Mouse (Mus musculus) kidney, postnatal 0 days (tissue): ENCODE results near the gene Wnt6. TPM values are rescaled to one million over a fixed set of nuclear protein-coding genes. Genes with fewer than 3 reads are reported as not detected.

Experiments
- ATAC-seq: fragments of 200-750 bp; cut with Nextera tagmentation; replicated peaks from 2 replicates; pipeline ENCODE4 v1.8.0; 2017; ENCODE audit warnings: low read depth, moderate number of reproducible peaks, moderate TSS enrichment, moderate library complexity; ENCODE audit not compliant: low FRiP score
- DNase-seq: peaks from one replicate; pipeline ENCODE4 v3.0.0-alpha.2; 2016; ENCODE audit warnings: low spot score
- H3K27ac ChIP-seq: fragments of 300-500 bp; sonication (generic); 2 replicates; pipeline ENCODE4 v1.5.1; 2014; ENCODE audit warnings: mild to moderate bottlenecking
- H3K27me3 ChIP-seq: fragments of 300-500 bp; sonication (generic); 2 replicates; pipeline ENCODE4 v1.6.1; 2014; ENCODE audit warnings: low read length, mixed read lengths; ENCODE audit not compliant: insufficient read depth
- H3K36me3 ChIP-seq: fragments of 300-500 bp; sonication (generic); 2 replicates; pipeline ENCODE4 v1.6.1; 2014; ENCODE audit warnings: low read length, mixed read lengths; ENCODE audit not compliant: insufficient read depth
- H3K4me1 ChIP-seq: fragments of 300-500 bp; sonication (generic); replicated peaks from 2 replicates; pipeline ENCODE4 v1.6.1; 2014; ENCODE audit warnings: antibody characterized with exemption, low read length, mixed read lengths; ENCODE audit not compliant: insufficient read depth
- H3K4me2 ChIP-seq: fragments of 300-500 bp; sonication (generic); 2 replicates; pipeline ENCODE4 v1.6.1; 2014; ENCODE audit warnings: mild to moderate bottlenecking, low read length, moderate library complexity, mixed read lengths
- H3K4me3 ChIP-seq: fragments of 300-500 bp; sonication (generic); replicated peaks from 2 replicates; pipeline ENCODE4 v1.5.1; 2014; ENCODE audit warnings: low read depth, low read length
- H3K9ac ChIP-seq: fragments of 300-500 bp; sonication (generic); 2 replicates; pipeline ENCODE4 v1.6.1; 2014; ENCODE audit warnings: low read depth, low read length
- H3K9me3 ChIP-seq: fragments of 300-500 bp; sonication (generic); replicated peaks from 2 replicates; pipeline ENCODE4 v1.6.1; 2016; ENCODE audit warnings: low read length, inconsistent platforms, mixed read lengths
- CTCF ChIP-seq: IDR thresholded peaks from 2 replicates; pipeline ENCODE4 v1.5.1; 2016; ENCODE audit warnings: antibody characterized with exemption, low read depth, mild to moderate bottlenecking, moderate library complexity
- WGBS: fragments of 180-500 bp; shearing (Covaris S2); extraction: QIAGEN DNeasy Blood & Tissue Kit; methylation state at CpG from one replicate; pipeline ENCODE4 v1.1.7; 2014; 5-methylcytosine and 5-hydroxymethylcytosine counted together
- polyA plus RNA-seq: library from polyadenylated mRNA; unstranded; fragments of >200 nt; fragmentation: Nextera tagmentation; extraction: Ambion mirVana; gene quantifications from 2 replicates; pipeline ENCODE4 v1.2.1, GENCODE M21; 2015

Gene Wnt6
- polyA plus RNA-seq, 1 experiment from 2014 or later: 1.9 TPM

- peak overlapping the region; percentile 44 for H3K4me3 ChIP-seq
- no peaks in the 10 kb centered on the region for H3K9me3 ChIP-seq
- H3K4me2 ChIP-seq: peak overlapping the region; percentile 89
- no peaks in the 10 kb centered on the region for H3K36me3 ChIP-seq
- 0 out of 2 replicates have a peak overlapping the region, but pooled peaks have one; percentile 31 for H3K9ac ChIP-seq
- ATAC-seq (no peak), DNase-seq (no peak)
- TF ChIP-seq CTCF: no peak
- H3K4me1 ChIP-seq: peaks cover 19% of the 10 kb centered on the region
- 0% methylated on average over 25 of the region's 26 CpGs for WGBS
- no peak overlapping the region for H3K27ac ChIP-seq
- H3K27me3 ChIP-seq: peaks cover 40% of the 10 kb centered on the region
Observed at GRCm38 (mm10) chr1:74771467-74771844, 236 bp upstream of the Wnt6 start.

DNA sequence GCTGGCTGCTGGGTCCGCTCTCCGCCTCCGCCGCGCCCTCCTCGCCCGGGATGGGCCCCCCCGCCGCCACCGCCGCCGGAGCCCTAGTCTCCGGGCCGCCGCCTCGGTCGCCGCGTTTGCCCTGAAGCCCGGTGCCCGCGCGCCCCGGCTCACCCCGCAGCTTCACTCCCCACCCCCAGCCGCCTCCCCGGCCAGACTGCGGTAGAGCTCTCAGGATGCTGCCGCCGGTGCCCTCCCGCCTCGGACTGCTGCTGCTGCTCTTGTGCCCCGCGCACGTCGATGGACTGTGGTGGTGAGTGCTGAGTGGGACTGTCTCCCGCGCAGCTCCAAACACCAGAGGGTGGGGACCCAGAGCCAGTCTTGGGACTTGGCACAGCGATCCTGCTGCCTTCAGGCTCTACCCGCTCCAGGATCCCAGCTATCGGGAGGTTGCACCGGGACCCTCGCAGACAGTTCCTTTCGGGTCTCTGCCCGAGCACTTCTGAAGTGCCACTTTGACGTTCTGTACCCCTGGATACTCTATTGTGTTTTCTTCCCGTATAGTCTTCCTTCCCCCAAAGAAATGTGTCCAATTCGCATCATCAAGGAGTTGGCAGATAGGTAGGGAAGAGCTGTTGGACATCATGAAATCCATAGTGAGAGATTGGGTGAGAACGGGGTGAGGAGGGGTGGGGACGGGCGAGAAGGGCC is 384 bp downstream of the Wnt6 start:
- Histone ChIP-seq H3K27me3 (peaks cover 40% of the 10 kb centered on the region), H3K4me2 (peak overlapping the region; percentile 89), H3K36me3 (no peaks in the 10 kb centered on the region), H3K4me1 (peaks cover 19% of the 10 kb centered on the region), H3K4me3 (peak overlapping the region; percentile 44), H3K27ac (no peak overlapping the region), H3K9me3 (no peaks in the 10 kb centered on the region), H3K9ac (0 out of 2 replicates have a peak overlapping the region, but pooled peaks have one; percentile 31)
- no peak for ATAC-seq
- no peak for DNase-seq
- TF ChIP-seq CTCF: no peak
- 1% methylated on average over 38 of the region's 51 CpGs for WGBS

DNA sequence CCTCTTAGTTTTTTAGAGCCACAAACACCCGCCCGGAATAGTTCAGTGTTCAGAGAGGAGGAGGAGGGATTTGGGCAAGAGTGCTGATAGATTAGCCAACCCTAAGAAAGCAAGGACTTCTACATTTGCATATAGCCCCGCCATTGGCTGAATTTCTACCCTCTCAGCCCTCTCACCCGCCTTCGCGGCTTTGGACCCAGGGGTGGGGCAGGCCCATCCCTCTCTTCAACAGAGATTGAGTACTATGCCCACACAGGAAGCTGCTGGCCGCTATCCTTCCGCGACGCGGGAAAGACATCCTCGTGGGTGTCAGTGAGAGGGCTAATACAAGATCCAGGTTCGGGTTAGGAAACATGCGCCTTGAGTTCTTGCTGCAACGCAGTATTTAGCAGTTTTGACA is 1.4 kb downstream of the Wnt6 start:
- no peak for TF ChIP-seq CTCF
- under 1% methylated on average over 15 of the region's 15 CpGs for WGBS
- peak overlapping the region; percentile 89 for H3K4me2 ChIP-seq
- DNase-seq (peak; percentile 97), ATAC-seq (peak; percentile 82)
- H3K36me3 ChIP-seq: no peaks in the 10 kb centered on the region
- no peak overlapping the region for H3K27ac ChIP-seq
- H3K4me1 ChIP-seq: peaks cover 19% of the 10 kb centered on the region
- H3K9ac ChIP-seq: no peak overlapping the region
- no peaks in the 10 kb centered on the region for H3K9me3 ChIP-seq
- peak overlapping the region; percentile 44; the same call in 1 of the 2 replicates for H3K4me3 ChIP-seq
- H3K27me3 ChIP-seq: peaks cover 40% of the 10 kb centered on the region

GRCm38 (mm10) chr1:74774062-74774461 is 2.4 kb downstream of the Wnt6 start:
- WGBS: 14% methylated on average over 7 of the region's 7 CpGs
- peaks cover 35% of the 10 kb centered on the region for H3K27me3 ChIP-seq
- DNase-seq: no peak
- no peak overlapping the region for H3K4me2 ChIP-seq
- H3K4me1 ChIP-seq: peaks cover 19% of the 10 kb centered on the region
- H3K9ac ChIP-seq: no peak overlapping the region
- no peak overlapping the region for H3K4me3 ChIP-seq
- no peak overlapping the region for H3K27ac ChIP-seq
- TF ChIP-seq CTCF: no peak
- no peak for ATAC-seq
- no peaks in the 10 kb centered on the region for H3K9me3 ChIP-seq
- H3K36me3 ChIP-seq: no peaks in the 10 kb centered on the region

DNA sequence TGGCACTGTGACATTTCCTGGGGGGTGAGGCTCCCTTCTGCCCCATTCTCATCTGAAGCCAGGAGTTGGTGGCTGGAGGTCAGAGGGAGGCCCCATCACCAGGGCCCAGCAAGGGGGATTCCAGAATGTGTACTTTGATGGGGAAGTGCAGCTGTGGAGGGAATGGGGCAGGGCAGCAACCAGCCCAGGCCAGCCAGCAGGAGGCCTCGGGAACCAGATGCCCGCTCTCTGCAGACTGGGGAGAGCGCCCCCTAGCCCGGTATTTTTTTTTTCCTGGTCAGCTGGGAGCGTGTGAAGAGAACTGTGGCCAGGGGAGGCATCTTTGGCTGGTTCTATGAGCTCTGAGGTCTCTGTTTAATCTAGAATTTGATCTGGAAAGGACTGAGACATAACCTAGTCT is 4.1 kb downstream of the Wnt6 start:
- Histone ChIP-seq H3K27ac (no peak overlapping the region), H3K4me3 (no peak overlapping the region), H3K4me2 (no peak overlapping the region), H3K4me1 (peaks cover 17% of the 10 kb centered on the region), H3K9ac (no peak overlapping the region), H3K9me3 (no peaks in the 10 kb centered on the region), H3K36me3 (no peaks in the 10 kb centered on the region), H3K27me3 (peaks cover 27% of the 10 kb centered on the region)
- peak; percentile 52 for TF ChIP-seq CTCF
- ATAC-seq: no peak
- WGBS: 22% methylated on average over 5 of the region's 5 CpGs
- no peak for DNase-seq

- Histone ChIP-seq H3K9me3 (no peaks in the 10 kb centered on the region), H3K9ac (no peak overlapping the region), H3K4me2 (no peak overlapping the region), H3K4me1 (peaks cover 4% of the 10 kb centered on the region; the same call in 1 of the 2 replicates), H3K36me3 (no peaks in the 10 kb centered on the region), H3K4me3 (no peak overlapping the region), H3K27me3 (peaks cover 33% of the 10 kb centered on the region), H3K27ac (no peak overlapping the region)
- TF ChIP-seq CTCF: no peak
- ATAC-seq (no peak), DNase-seq (no peak)
- 56% methylated on average over 3 of the region's 3 CpGs for WGBS
Observed at GRCm38 (mm10) chr1:74778934-74779486, 7.3 kb downstream of the Wnt6 start.
